Mouse (Mus musculus): ENCODE data around the gene Susd6.
"Not testable (repeated sequence)": the region's sequence is repeated elsewhere in the genome, so short reads cannot be mapped to it uniquely, and the experiment has no call there.

Gene Susd6

GRCm38 (mm10) chr12:80814529-80814928, 24.2 kb downstream of the Susd6 start:
- no peak for DNase-seq

DNA sequence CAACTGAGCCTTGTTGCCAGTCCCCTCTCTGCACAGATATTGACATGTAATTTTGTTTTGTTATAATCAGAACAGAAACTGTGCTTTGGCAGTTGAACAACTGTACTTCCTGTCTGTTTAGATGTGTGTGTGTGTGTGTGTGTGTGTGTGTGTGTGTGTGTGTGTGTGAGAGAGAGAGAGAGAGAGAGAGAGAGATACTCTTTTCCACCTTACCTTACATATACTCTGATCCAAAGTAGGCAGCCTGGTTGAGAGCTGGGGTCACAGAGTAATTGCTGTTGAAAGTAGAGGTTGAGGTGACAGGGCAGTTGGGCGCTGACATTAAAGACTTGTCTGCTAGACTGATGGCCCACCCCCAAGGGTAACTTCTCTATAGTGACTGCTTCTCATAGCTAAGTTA, 25.0 kb downstream of the Susd6 start:
- DNase-seq, result no peak

DNA sequence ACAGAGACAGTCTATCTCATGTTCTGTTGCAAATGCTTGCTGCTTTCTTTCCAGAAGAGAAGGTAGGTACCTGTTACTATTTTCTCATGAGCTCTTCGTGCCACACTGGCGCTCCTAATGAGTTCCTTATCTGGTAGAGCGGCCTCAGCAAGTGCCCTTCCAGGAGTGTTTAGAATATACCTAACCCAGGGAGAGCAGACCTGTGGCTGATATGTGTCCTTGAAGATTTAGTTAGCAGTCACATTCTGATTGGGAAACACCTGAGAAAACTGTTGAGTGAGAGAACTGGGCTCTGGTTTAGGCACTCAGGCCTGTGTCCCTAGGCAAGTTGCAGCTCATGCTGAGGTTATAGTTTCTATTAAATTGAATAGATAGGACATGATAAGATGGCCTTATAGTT, 25.6 kb downstream of the Susd6 start:
- no peak for DNase-seq

- DNase-seq, result no peak
Observed at GRCm38 (mm10) chr12:80816380-80817086, 26.2 kb downstream of the Susd6 start.

GRCm38 (mm10) chr12:80817697-80818235, 27.5 kb downstream of the Susd6 start:
- no peak for DNase-seq

GRCm38 (mm10) chr12:80819020-80819419, 28.7 kb downstream of the Susd6 start:
- DNase-seq, result not testable (repeated sequence)

DNA sequence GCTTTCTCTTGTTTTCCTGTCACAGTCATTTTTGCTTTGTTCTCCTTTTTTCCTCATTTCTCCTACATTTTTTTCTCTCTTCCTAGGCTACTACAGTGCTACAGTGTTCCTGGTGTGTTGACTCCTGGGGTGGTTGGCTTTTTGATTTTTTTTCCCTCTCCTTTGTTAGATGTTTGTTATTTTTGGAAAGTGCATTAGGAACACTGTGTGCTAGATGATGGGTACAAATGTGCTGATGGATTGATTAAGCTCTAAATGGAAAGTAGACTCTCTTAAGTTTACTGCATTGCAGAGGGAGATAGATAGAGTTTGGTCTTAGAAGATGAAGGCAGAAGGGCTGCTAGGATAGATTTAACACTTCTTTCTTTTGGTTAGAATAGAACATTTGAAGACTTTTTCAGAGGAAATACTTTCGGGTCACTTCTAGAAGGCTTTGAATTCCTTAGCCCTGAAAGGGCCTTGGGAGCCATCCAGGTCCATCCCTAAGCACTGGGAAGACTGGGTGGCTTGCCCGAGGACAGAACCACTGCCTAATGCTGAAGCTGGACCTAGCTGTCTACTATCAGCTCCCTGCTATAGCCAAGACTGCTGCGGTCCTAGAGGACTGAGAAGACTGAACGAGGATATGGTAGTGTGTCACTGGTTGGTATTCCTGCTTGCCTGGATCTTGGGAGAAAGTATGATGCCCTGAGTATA, 31.1 kb downstream of the Susd6 start:
- DNase-seq, result peak; percentile 63

DNA sequence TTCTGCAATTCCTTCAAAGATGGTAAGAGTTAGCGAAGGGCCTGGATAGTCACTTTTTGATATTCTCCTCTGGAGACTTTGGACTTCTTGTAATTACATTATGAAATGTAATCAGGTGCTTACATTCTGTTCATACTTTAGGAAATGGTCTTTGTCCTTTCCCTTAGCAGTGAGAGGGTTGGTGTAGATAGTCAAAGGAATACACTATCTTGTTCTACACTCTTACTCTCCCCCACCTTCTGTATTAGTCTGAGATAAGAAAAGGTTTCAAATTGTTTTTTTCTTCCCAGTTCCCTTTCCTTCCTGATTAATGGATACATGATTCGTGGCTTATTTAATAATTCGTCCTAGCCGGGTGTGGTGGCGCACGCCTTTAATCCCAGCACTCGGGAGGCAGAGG, 32.2 kb downstream of the Susd6 start:
- no peak for DNase-seq

- DNase-seq, result no peak
Observed at GRCm38 (mm10) chr12:80824202-80824601, 33.9 kb downstream of the Susd6 start.

- DNase-seq, result no peak
Observed at GRCm38 (mm10) chr12:80826423-80826822, 36.1 kb downstream of the Susd6 start.

DNA sequence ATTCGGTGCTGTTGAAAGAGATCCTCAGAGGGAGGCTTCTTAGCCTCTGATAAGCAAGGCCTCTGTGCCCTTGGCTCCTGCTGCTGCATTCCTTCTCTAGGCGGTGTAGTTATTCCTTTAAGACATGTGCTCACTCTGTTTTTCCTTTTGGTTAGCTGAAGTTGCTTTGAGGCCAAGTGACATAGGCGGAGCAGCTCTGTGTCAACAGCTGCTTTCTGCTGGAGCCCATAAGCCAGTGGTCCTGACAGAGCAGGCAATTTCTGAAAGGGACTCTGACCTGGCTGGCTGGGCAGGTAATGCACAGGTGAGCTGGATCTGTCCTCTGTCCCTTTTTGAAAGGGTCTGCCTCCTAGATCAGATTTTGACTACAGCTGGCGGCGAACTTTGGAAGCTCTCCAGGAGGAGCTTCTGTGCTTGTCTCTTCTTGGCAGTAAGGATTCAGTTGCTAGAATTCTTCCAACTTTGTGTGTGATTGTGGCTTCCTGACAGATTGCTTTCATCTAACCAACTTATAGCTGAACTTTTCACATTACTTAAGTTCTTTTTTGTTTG, 37.2 kb downstream of the Susd6 start:
- DNase-seq, result peak; percentile 69

DNA sequence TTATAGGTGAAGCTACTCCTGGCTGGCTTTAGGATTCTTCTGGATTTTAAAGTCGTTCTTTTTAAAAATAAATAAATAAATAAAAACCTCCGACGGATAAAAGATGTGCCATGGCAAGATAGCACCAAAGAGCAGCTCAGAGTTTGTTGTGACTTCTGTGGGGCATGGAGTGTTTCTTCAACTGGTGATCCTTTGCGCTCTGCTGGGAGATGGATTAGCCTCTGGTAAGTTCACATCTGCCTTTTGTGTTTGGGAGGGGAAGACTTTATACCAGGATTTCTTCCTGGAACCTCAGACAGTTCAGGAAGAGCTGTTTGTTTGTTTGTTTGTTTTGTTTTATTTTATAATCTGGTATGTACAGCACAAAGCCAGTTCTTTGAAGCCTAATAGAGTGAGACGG, 37.7 kb downstream of the Susd6 start:
- no peak for DNase-seq

- no peak for DNase-seq
Observed at GRCm38 (mm10) chr12:80828951-80829350, 38.6 kb downstream of the Susd6 start.

GRCm38 (mm10) chr12:80830211-80830610, 39.9 kb downstream of the Susd6 start:
- DNase-seq, result no peak

DNA sequence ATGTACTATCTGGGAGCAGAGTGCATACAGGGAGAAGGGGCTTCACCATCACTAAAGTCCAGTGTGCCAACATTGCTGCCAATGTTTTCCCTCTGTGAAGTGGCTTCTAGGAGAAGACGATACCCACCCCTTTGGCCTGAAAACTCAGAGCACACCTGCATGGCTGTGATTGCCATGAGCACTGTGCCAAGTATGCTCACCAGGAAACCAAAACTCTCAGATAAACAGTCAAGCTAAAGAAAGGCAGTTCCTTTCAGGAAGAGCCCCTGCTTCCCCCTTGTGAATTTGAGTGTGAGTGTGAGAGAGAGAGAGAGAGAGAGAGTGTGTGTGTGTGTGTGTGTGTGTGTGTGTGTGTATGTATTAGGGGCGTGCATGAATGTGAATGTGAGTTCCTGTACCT, 40.5 kb downstream of the Susd6 start:
- peak; percentile 46 for DNase-seq

DNA sequence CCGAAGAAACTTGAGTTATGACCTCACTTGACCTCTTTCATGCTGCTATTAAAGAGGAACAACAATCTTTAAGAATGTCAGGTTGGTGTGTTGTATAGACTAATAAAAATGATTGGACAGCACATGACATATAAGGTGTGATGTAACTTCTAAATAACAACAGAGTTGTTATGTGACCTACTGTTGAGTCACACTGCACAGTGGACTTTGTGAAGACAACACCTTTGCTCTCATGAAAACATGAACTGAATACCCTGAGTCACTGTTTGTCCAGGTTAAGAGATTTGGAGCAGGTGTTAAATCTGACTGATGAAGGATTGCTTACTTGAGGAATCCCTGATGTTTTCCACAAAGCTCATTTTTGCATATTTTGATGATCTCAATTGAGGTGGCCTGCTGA, 42.0 kb downstream of the Susd6 start:
- no peak for DNase-seq

DNA sequence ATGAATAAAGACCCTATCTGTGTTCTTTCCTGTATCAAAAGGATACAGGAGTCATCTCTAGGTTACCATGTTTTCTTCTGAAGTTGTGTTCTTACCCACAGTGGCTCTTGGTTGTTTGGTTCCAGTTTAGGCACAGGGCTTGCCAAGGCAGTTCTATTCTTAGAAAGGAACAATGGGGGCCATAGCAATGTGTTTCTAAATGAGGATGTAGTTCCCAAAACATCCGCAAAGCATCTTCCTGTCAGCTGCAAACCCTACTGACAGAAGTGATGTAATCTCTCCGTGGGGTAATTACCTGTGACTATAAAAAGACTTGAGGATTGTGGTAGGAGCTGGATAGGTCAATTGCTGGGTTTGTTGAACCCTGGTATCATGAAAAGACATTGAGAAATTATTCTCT, 43.2 kb downstream of the Susd6 start:
- DNase-seq, result peak; percentile 83

- peak; percentile 84 for DNase-seq
Observed at GRCm38 (mm10) chr12:80834156-80834900, 44.0 kb downstream of the Susd6 start.

DNA sequence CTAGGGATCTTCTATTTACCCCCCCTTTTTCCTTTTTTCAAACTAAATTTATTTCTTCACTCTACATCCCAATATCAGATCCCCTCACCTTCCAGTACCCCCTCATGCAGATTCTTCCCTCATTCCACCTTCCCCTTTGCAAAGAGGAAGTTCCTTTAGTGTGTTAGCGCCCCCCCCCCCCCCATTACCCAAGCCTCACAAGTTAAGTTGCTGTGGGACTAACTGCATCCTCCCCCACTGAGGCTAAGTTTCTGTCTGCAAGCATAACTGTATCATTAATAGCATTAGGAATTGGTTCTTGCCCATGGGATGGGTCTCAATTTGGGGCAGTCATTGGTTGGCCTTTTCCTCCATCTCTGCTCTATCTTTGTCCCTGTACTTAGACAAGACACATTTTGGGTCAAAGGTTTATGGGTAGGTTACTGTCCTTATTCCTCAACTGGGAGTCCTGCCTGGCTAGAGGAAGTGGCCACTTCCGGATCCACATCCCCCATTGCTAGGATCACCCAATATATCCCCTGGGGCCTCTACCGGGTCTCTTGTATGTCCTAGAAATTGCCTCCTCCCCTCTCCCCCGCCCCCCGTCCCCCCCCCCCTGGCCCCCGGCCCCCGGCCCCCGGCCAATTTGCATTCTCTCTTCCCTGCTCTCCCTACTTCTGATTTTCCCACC, 44.7 kb downstream of the Susd6 start:
- DNase-seq, result no peak

DNA sequence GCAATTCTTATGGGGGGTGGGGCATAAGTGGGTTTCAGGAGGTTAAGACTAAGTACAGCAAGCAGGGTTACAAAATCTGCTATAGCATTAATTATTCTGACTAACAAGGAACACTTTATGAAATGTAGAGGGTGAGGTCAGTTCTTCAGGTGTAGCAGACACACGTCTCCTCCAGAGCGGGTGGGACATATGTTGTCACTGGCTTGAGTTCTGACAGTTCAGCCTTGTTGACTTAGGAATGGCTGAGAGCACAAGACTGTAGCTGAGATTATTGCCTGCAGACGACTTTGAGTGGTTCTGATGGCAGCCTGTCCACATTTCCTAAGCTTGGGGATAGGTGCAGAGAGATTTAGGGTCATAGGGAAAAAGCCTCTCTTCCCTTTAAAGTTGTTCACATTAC, 47.3 kb downstream of the Susd6 start:
- DNase-seq, result no peak

- DNase-seq, result no peak
Observed at GRCm38 (mm10) chr12:80838271-80838670, 48.0 kb downstream of the Susd6 start.

GRCm38 (mm10) chr12:80838787-80839186, 48.5 kb downstream of the Susd6 start:
- DNase-seq, result no peak

DNA sequence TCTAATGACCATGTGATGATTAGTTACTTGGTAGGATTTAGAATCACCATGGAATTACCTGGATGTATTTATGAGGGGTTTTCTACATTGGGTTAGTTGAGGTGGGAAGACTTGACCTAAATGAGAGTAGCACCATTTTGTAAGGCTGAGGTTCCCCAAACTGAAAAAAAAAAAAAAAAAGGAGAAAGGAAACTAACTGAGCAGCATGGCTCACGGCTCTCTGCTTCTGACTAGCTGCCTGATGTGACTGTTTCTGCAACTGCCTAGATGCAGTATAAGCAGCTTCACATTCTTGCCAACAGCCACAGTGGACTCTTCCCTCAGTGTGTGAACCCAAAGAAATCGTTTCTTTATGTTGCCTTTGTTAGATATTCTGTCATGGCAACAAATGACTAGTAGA, 49.3 kb downstream of the Susd6 start:
- DNase-seq, result no peak
